Mouse (Mus musculus) left cerebral cortex, adult 2 months (tissue): Measurements from ENCODE around the gene Maoa. TPM values are rescaled to one million over a fixed set of nuclear protein-coding genes. Genes with fewer than 3 reads are reported as not detected.

ENCODE experiments used
- DNase-seq, 2 experiments: peaks; one replicate each; pipeline ENCODE4 v3.0.0; 2021 to 2022; ENCODE audit warnings: low spot score in 2 of 2, mixed read lengths in 1 of 2; ENCODE audit errors: extremely low spot score in 1 of 2
- H3K27ac ChIP-seq: fragments of 200-600 bp; 2 replicates; pipeline ENCODE4 v1.8.1; 2022
- H3K4me3 ChIP-seq: fragments of 200-600 bp; 2 replicates; pipeline ENCODE4 v1.8.1; 2022
- CTCF ChIP-seq: fragments of 200-600 bp; IDR thresholded peaks from 2 replicates; pipeline ENCODE4 v1.8.1; 2022; ENCODE audit warnings: antibody characterized with exemption, mild to moderate bottlenecking, moderate library complexity
- intact Hi-C: fragments of 180-260 bp; cut with DNase I; formaldehyde crosslinking; loops from one replicate; pipeline ENCODE4 v1.15.1; 2025
- long read RNA-seq, 2 experiments: library from polyadenylated mRNA; stranded (forward); transcript quantifications; one replicate each; pipeline ENCODE4 v2.0.0; 2021; ENCODE audit warnings: borderline mapping rate in 2 of 2
- total RNA-seq, 2 experiments: library from RNA; stranded (reverse); gene quantifications; 2 replicates each; pipeline ENCODE4 v1.2.3; 2021

The Maoa gene
- 10 to 100 TPM; 15.7 to 17.1 TPM for total RNA-seq
- long read RNA-seq, experiment 1, full-length matches to known transcripts = 8 of 11 reads
- long read RNA-seq, experiment 1, partial matches to known transcripts = 0 of 11 reads
- long read RNA-seq, experiment 1, other reads (novel, unspliced or antisense) = 3 of 11 reads
- long read RNA-seq, experiment 2, full-length matches to known transcripts = 5 of 5 reads
- long read RNA-seq, experiment 2, partial matches to known transcripts = 0 of 5 reads
- long read RNA-seq, experiment 2, other reads (novel, unspliced or antisense) = 0 of 5 reads

DNA sequence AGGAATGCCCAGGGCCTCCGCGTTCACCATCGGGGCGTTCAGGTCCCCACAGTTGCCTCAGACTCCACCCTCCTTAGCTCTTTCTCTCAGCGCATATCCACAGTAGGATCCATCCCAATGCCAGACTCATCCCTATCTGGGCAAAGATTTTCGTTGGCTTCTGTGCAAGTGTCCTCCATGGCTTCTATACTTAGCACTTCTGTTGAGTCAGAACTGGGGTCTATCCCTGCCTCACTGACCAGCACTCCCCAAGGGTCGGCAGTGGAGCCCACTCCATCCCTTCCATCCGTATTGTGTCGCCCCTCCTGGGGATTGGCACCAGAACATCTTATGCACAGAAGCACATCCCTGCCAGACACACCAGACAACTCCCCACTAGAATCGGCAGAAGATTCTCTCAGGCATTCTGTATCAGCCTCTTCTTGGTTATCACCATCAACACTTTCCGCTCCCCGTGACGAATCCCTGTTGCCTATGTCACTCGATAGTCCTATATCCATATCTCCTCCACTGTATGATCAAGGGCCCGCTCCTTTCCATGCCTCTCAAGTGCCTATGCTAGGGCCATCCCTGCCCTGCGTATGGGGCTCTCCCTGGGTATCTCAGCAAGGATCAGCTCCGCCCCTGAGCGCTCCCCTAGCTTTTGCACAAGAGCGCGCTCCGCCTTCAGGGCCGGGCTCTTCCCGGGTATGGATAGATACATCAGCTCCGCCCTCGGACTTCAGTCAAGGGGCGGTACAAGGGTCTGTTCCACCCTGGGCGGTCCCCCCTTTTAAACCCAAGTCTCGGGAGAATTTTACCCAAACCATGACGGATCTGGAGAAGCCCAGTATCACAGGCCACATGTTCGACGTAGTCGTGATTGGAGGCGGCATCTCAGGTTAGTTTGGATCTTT, at the start of gene Maoa:
Gene Maoa (plus strand): TSS at position 665 of the 896 bp plus-strand sequence.
- Histone ChIP-seq H3K4me3 (peak within 1 kb of the TSS; percentile 58), H3K27ac (peak within 1 kb of the TSS; percentile 92)
- TF ChIP-seq CTCF = no peak
- intact Hi-C loops = no loop called here
- DNase-seq = peak; percentile 64 to 75

DNA sequence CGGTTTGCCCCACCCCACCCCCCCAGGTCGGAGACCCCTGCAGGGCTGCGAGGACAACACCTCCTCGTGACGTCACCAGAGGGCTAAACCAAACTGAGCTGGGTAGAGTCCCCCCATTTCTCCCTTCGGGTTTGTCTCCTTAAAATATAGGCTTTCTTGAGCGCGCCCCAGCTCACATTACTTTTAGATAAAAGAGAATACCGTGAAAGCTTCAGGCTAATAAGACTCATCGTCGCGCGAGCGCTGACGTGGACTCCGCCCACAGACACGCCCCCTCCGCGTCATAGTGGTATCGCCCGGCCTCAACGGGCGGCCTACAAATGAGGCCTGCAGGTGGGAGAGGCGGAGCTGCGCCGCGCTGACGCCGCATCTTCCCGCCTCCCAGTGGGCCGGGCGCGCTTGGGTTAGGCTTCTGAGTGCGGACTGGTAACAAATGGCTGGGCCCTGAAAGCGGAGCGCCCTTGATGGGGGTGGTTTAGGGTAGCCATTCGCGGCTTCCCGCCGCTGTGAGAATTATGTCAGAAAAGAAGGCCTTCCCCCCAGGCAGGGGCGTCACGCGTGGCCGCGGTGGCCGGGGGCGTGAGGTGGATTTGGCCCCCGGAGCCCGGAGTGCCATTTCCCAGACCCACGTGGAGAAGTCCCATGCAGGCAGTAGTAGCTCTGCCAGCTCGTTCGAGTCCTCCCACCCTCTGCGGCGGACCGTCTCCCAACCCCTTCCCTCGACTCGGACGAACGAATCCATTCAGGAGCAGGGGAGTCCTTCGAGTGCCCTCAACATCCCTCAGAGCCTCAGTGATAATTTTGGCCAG, 1.1 kb upstream of the Maoa start:
- no peak; the same call in 1 of the 2 replicates for TF ChIP-seq CTCF
- DNase-seq = peak; percentile 84 to 86
- intact Hi-C loops = no loop called here
- Histone ChIP-seq H3K4me3 (peak overlapping the region; percentile 58), H3K27ac (peak overlapping the region; percentile 92)

DNA sequence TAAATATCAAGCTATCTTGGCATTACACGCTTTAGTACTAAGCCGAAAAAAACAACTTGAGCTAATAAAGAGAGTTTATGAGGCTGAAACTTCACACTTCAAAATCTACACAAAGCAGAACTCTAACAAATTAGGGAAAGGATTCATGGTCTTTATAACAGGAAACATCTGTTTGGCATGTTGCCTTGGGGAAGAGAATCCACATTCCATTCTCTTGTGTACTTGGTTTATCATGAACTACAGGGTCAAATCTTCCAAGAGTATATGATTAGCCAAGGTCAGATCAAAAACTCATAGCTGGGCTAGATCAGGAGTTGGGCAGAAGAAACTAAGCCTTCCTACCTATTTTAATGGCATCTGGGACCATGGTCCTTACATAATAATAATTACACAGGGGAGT, 37.0 kb downstream of the Maoa start:
- TF ChIP-seq CTCF = no peak
- DNase-seq = no peak
- H3K4me3 ChIP-seq = no peak overlapping the region
- H3K27ac ChIP-seq = no peak overlapping the region
- intact Hi-C loops = no loop called here

DNA sequence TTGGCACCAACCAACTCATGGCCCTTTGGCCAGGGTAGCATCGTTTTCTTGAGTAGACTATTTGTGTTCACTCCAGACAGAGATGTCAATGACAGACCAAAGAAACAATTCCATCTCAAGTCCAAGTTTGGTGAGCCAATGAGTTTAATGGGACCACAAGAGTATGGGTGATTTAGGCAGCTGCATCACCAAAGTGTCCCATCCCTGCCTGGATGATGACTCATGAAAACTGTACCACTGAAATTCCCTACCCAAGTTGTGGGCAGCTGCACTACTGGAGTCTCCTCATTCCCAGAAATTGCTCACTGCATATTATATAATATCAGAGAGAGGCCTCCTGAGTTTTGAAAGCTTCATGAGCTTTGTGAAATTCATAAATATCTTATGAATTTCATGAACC, 86.6 kb downstream of the Maoa start:
- no peak overlapping the region for H3K27ac ChIP-seq
- no peak for DNase-seq
- H3K4me3 ChIP-seq = no peak overlapping the region
- TF ChIP-seq CTCF = no peak
- intact Hi-C loops = no loop called here

DNA sequence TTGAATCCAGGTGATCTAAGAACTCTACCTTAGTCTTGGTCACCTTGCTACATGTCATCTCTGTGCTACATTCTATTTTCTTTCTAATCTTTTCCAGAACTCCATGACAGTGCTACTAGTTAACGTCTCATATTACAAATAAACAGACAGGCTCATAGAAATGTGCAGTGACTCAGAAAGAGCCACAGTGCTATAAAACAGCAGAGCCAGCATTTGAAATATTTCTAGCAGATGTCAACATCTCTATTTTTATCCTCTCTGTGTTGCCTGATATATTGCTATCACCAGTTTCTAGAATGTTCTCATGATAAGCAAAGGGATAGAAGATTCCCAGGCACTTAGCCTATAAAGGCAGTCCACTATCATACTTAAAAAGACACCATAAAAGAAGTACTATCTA, 94.5 kb downstream of the Maoa start:
- intact Hi-C loops = no loop called here
- no peak for DNase-seq
- Histone ChIP-seq H3K27ac (no peak overlapping the region), H3K4me3 (no peak overlapping the region)
- TF ChIP-seq CTCF = no peak

Other genes starting within 250 kb of the Maoa start
- gene Cypt1, start 96.8 kb upstream of the Maoa start, total RNA-seq = not detected
- 10 to 100 TPM; 13.7 to 16.4 TPM for gene Maob, start 197.7 kb downstream of the Maoa start, total RNA-seq